Mouse (Mus musculus): ENCODE measurements at regions not wholly inside any gene's neighbourhood (a gene's known extent, or its start where the extent isn't known, plus 50 kb on each side); places are given as distances from the start of the nearest gene placed in this dataset.

DNA sequence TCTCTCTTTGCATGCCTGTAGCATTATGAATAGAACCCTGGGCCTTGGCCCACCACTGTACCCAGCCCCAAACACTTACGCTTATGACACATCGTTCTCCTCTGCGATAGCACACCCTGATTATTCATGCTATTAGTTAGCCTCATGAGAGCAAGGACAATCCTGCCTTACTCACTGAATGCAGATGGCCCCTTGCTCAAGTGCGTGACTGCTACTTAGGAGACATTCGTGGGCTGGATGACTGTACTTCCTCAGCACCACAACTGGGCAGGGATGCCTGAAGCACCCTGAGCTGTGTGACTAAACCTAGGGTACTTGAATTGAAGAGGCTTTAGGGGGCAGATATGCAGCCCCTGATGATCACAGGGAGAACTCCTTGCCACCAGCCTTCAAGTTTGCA is 204.4 kb upstream of the Nlrp1b start:
- Histone ChIP-seq H3K36me3 (ENCODE audit: control insufficient read depth, insufficient read depth, low read length, poor library complexity, severe bottlenecking) (no peaks in the 10 kb centered on the region), H3K9me3 (ENCODE audit: control insufficient read depth, insufficient read depth, low read depth, low read length) (no peaks in the 10 kb centered on the region), H3K27ac (ENCODE audit: insufficient read depth, low read depth, low read length, poor library complexity, severe bottlenecking) (no peak overlapping the region), H3K4me1 (ENCODE audit: control insufficient read depth in 2 of 2, insufficient read depth in 2 of 2, low read length in 2 of 2, poor library complexity in 1 of 2) (no peaks in the 10 kb centered on the region), H3K9ac (ENCODE audit: insufficient read depth, low read depth, low read length, poor library complexity, severe bottlenecking) (no peak overlapping the region), H3K4me3 (ENCODE audit: insufficient read depth in 1 of 2, low read depth in 1 of 2, low read length in 2 of 2, poor library complexity in 1 of 2, severe bottlenecking in 1 of 2) (no peak overlapping the region)
- in situ Hi-C loops (cut with MboI; ENCODE audit: low sequenced_read_pairs in 2 of 2, unreplicated experiment in 2 of 2): no loop called here
- TF ChIP-seq ZC3H11A (IDR thresholded peaks at IDR 0.05; ENCODE audit: borderline replicate concordance, low read depth, low read length) (no peak), CHD2 (IDR thresholded peaks at IDR 0.05; ENCODE audit: low read depth, low read length) (no peak), HCFC1 (IDR thresholded peaks at IDR 0.05; ENCODE audit: borderline replicate concordance, insufficient read depth, low read length) (no peak), ZNF384 (IDR thresholded peaks at IDR 0.05; ENCODE audit: low read depth, low read length) (no peak), MAFK (IDR thresholded peaks at IDR 0.05; ENCODE audit: insufficient read depth, low read depth, low read length) (no peak)
- no peak for DNase-seq (ENCODE audit: low read depth, low spot score)

DNA sequence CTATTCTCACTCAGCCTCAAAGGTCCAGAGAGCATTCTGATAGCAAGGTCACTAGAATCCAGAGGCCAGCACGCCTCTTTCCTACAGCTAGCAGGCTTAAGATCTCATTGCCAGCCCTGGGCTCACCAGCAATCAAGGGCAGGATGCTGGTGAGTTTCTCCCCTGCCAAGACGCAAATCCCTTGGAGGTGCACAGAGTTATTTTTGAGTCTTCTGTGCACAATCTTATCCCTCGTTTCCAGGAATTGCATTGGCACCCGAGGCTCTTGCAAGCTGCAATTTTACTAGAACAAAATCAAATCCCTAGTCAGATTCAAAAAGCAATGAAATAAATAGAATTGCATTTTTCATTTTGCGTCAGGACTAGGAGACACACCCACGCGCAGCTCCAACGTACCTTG is 205.2 kb upstream of the Nlrp1b start:
- in situ Hi-C loops (cut with MboI; ENCODE audit: low sequenced_read_pairs in 2 of 2, unreplicated experiment in 2 of 2): no loop called here
- no peak overlapping the region for H3K4me3 ChIP-seq (ENCODE audit: insufficient read depth in 1 of 2, low read depth in 1 of 2, low read length in 2 of 2, poor library complexity in 1 of 2, severe bottlenecking in 1 of 2)
- no peaks in the 10 kb centered on the region for H3K36me3 ChIP-seq (ENCODE audit: control insufficient read depth, insufficient read depth, low read length, poor library complexity, severe bottlenecking)
- TF ChIP-seq HCFC1 (IDR thresholded peaks at IDR 0.05; ENCODE audit: borderline replicate concordance, insufficient read depth, low read length) (no peak), ZC3H11A (IDR thresholded peaks at IDR 0.05; ENCODE audit: borderline replicate concordance, low read depth, low read length) (no peak), CHD2 (IDR thresholded peaks at IDR 0.05; ENCODE audit: low read depth, low read length) (no peak), MAFK (IDR thresholded peaks at IDR 0.05; ENCODE audit: insufficient read depth, low read depth, low read length) (no peak), ZNF384 (IDR thresholded peaks at IDR 0.05; ENCODE audit: low read depth, low read length) (no peak)
- DNase-seq (ENCODE audit: low read depth, low spot score): no peak
- H3K27ac ChIP-seq (ENCODE audit: insufficient read depth, low read depth, low read length, poor library complexity, severe bottlenecking): no peak overlapping the region
- H3K9ac ChIP-seq (ENCODE audit: insufficient read depth, low read depth, low read length, poor library complexity, severe bottlenecking): no peak overlapping the region
- no peaks in the 10 kb centered on the region for H3K9me3 ChIP-seq (ENCODE audit: control insufficient read depth, insufficient read depth, low read depth, low read length)
- no peaks in the 10 kb centered on the region for H3K4me1 ChIP-seq (ENCODE audit: control insufficient read depth in 2 of 2, insufficient read depth in 2 of 2, low read length in 2 of 2, poor library complexity in 1 of 2)

GRCm38 (mm10) chr11:71436335-71436734 is 205.8 kb upstream of the Nlrp1b start:
- Histone ChIP-seq H3K4me1 (ENCODE audit: control insufficient read depth in 2 of 2, insufficient read depth in 2 of 2, low read length in 2 of 2, poor library complexity in 1 of 2) (no peaks in the 10 kb centered on the region), H3K9me3 (ENCODE audit: control insufficient read depth, insufficient read depth, low read depth, low read length) (no peaks in the 10 kb centered on the region), H3K9ac (ENCODE audit: insufficient read depth, low read depth, low read length, poor library complexity, severe bottlenecking) (no peak overlapping the region), H3K4me3 (ENCODE audit: insufficient read depth in 1 of 2, low read depth in 1 of 2, low read length in 2 of 2, poor library complexity in 1 of 2, severe bottlenecking in 1 of 2) (no peak overlapping the region), H3K36me3 (ENCODE audit: control insufficient read depth, insufficient read depth, low read length, poor library complexity, severe bottlenecking) (no peaks in the 10 kb centered on the region), H3K27ac (ENCODE audit: insufficient read depth, low read depth, low read length, poor library complexity, severe bottlenecking) (no peak overlapping the region)
- no peak for DNase-seq (ENCODE audit: low read depth, low spot score)
- no peak for TF ChIP-seq ZC3H11A (IDR thresholded peaks at IDR 0.05; ENCODE audit: borderline replicate concordance, low read depth, low read length)
- TF ChIP-seq ZNF384 (IDR thresholded peaks at IDR 0.05; ENCODE audit: low read depth, low read length): no peak
- no peak for TF ChIP-seq CHD2 (IDR thresholded peaks at IDR 0.05; ENCODE audit: low read depth, low read length)
- in situ Hi-C loops (cut with MboI; ENCODE audit: low sequenced_read_pairs in 2 of 2, unreplicated experiment in 2 of 2): no loop called here

- no peak overlapping the region for H3K27ac ChIP-seq (ENCODE audit: insufficient read depth, low read depth, low read length, poor library complexity, severe bottlenecking)
Measured at GRCm38 (mm10) chr11:71436801-71437200, 206.3 kb upstream of the Nlrp1b start.

GRCm38 (mm10) chr11:71439871-71440270 is 209.3 kb upstream of the Nlrp1b start:
- no peaks in the 10 kb centered on the region for H3K9me3 ChIP-seq (ENCODE audit: control insufficient read depth, insufficient read depth, low read depth, low read length)
- DNase-seq (ENCODE audit: low read depth, low spot score): no peak
- H3K4me1 ChIP-seq (ENCODE audit: control insufficient read depth in 2 of 2, insufficient read depth in 2 of 2, low read length in 2 of 2, poor library complexity in 1 of 2): no peaks in the 10 kb centered on the region
- no peak for TF ChIP-seq MAFK (IDR thresholded peaks at IDR 0.05; ENCODE audit: insufficient read depth, low read depth, low read length)
- TF ChIP-seq CHD2 (IDR thresholded peaks at IDR 0.05; ENCODE audit: low read depth, low read length): no peak
- no peak for TF ChIP-seq HCFC1 (IDR thresholded peaks at IDR 0.05; ENCODE audit: borderline replicate concordance, insufficient read depth, low read length)
- TF ChIP-seq ZNF384 (IDR thresholded peaks at IDR 0.05; ENCODE audit: low read depth, low read length): no peak
- TF ChIP-seq ZC3H11A (IDR thresholded peaks at IDR 0.05; ENCODE audit: borderline replicate concordance, low read depth, low read length): no peak
- H3K36me3 ChIP-seq (ENCODE audit: control insufficient read depth, insufficient read depth, low read length, poor library complexity, severe bottlenecking): no peaks in the 10 kb centered on the region
- in situ Hi-C loops (cut with MboI; ENCODE audit: low sequenced_read_pairs in 2 of 2, unreplicated experiment in 2 of 2): no loop called here
- no peak overlapping the region for H3K9ac ChIP-seq (ENCODE audit: insufficient read depth, low read depth, low read length, poor library complexity, severe bottlenecking)
- H3K4me3 ChIP-seq (ENCODE audit: insufficient read depth in 1 of 2, low read depth in 1 of 2, low read length in 2 of 2, poor library complexity in 1 of 2, severe bottlenecking in 1 of 2): no peak overlapping the region
- H3K27ac ChIP-seq (ENCODE audit: insufficient read depth, low read depth, low read length, poor library complexity, severe bottlenecking): no peak overlapping the region

More at GRCm38 (mm10) chr11:71436801-71437200, 206.3 kb upstream of the Nlrp1b start:
- Histone ChIP-seq H3K9me3 (ENCODE audit: control insufficient read depth, insufficient read depth, low read depth, low read length) (no peaks in the 10 kb centered on the region), H3K36me3 (ENCODE audit: control insufficient read depth, insufficient read depth, low read length, poor library complexity, severe bottlenecking) (no peaks in the 10 kb centered on the region), H3K4me1 (ENCODE audit: control insufficient read depth in 2 of 2, insufficient read depth in 2 of 2, low read length in 2 of 2, poor library complexity in 1 of 2) (no peaks in the 10 kb centered on the region), H3K9ac (ENCODE audit: insufficient read depth, low read depth, low read length, poor library complexity, severe bottlenecking) (no peak overlapping the region), H3K4me3 (ENCODE audit: insufficient read depth in 1 of 2, low read depth in 1 of 2, low read length in 2 of 2, poor library complexity in 1 of 2, severe bottlenecking in 1 of 2) (no peak overlapping the region)
- in situ Hi-C loops (cut with MboI; ENCODE audit: low sequenced_read_pairs in 2 of 2, unreplicated experiment in 2 of 2): no loop called here
- DNase-seq (ENCODE audit: low read depth, low spot score): no peak
- TF ChIP-seq ZNF384 (IDR thresholded peaks at IDR 0.05; ENCODE audit: low read depth, low read length) (no peak), CHD2 (IDR thresholded peaks at IDR 0.05; ENCODE audit: low read depth, low read length) (no peak), ZC3H11A (IDR thresholded peaks at IDR 0.05; ENCODE audit: borderline replicate concordance, low read depth, low read length) (no peak), HCFC1 (IDR thresholded peaks at IDR 0.05; ENCODE audit: borderline replicate concordance, insufficient read depth, low read length) (no peak), MAFK (IDR thresholded peaks at IDR 0.05; ENCODE audit: insufficient read depth, low read depth, low read length) (no peak)
